Mouse (Mus musculus): Measurements from ENCODE around the gene Catsperg1.
A peak's percentile ranks its signal among the peaks of the same experiment; 100 is the strongest.

The Catsperg1 gene

DNA sequence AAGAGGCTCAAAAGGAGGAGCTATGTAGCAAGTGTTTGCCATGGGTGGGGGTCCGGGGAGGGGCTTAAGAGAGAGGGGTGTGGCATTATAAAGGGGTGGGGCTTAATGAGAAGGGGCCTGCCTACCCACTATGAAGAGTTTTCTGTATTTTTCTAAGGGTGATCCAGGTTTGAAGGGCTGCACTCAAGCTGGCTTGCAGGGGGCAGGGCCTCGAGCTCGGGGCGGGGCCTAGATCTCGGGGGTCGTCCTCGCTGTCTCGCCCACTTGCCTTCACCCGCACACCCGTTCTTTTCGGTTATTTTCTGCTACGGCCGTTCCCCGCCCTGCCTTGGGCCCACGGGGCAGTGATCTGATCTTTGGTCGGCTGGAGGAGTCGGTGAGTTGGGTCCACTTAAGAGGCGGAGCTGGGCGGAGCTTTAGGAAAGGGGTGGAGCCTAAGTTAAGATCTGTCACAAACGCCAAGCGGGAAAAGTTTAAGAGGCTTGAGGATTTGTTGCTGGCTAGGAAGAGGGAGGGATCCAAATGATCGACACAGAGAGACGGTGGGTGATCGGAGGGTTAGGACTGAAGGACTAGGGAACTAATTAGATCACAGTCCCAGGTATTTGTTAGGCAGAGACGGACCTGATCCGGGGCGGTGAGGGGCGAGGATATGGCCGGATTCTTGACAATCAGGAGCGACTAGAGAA is 43.6 kb downstream of the Catsperg1 start, which contains the start of the genes Ggn and Spred3:
Gene Ggn, plus strand, starts transcription at position 145 of the 689 bp plus-strand sequence.
Gene Spred3, minus strand, starts transcription at position 346 of the 689 bp plus-strand sequence.
- H3K4me3 ChIP-seq (replicated peaks; ENCODE audit: low read length), result peak within 1 kb of the TSS; percentile 88
- TF ChIP-seq POU5F1 (IDR thresholded peaks at IDR 0.05; ENCODE audit: borderline replicate concordance, low read length), result no peak
- no peak for TF ChIP-seq CTCF (conservative IDR thresholded peaks at IDR 0.05; ENCODE audit: low read length)
- TF ChIP-seq NANOG (IDR thresholded peaks at IDR 0.05; ENCODE audit: borderline replicate concordance, low read length), result no peak
- peaks cover 36% of the 10 kb centered on the region for H3K27me3 ChIP-seq (ENCODE audit: insufficient read depth, low read length)
- peaks cover 35% of the 10 kb centered on the region for H3K36me3 ChIP-seq (ENCODE audit: insufficient read depth, low read length)
- no peaks in the 10 kb centered on the region for H3K9me3 ChIP-seq (ENCODE audit: low read length)
- H3K4me1 ChIP-seq (replicated peaks; ENCODE audit: low read depth, low read length), result peaks cover 55% of the 10 kb centered on the region

DNA sequence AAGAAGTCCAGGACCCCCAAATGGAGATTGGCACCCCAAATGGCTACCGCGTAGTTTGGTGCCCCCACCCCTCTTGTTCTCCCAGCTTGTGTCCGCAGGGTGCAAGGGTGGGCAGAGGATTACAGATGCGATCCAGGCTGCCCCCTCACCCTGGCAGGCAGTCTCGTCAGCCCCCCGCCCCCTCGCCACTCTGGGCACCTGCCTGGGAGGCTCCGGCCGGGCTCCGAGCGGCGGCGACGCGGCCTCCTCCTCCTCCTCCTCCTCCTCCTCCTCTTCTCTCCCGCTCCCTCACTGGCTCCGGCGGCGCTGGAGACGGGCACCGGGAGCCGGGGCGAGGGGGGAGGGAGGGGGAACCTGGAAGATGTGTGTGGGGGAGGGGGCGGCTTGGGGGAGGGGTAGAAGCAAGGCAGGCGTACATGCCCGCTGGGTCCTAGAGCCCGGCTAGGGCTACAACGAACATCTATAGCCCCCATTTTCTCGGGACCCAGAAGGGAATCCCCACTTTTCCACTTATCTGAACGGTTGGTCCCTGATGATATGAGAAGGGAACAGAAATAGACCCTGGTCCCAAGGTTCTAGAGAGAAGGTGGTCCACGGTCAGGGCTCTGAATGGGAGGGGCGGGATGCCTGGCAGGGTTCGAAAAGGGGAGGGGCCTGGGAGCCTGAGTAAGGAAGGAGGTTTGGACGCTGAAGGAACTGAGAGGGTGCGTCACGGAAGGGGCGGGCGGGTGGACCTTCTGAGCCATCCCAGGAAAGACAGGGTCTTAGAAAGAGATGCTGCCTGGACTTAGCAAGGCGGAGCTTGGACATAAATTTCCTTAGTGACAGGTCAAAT is 44.4 kb downstream of the Catsperg1 start:
- no peaks in the 10 kb centered on the region for H3K9me3 ChIP-seq (ENCODE audit: low read length)
- peaks cover 58% of the 10 kb centered on the region for H3K4me1 ChIP-seq (replicated peaks; ENCODE audit: low read depth, low read length)
- peak overlapping the region; percentile 88 for H3K4me3 ChIP-seq (replicated peaks; ENCODE audit: low read length)
- peaks cover 27% of the 10 kb centered on the region for H3K36me3 ChIP-seq (ENCODE audit: insufficient read depth, low read length)
- H3K27me3 ChIP-seq (ENCODE audit: insufficient read depth, low read length), result peaks cover 36% of the 10 kb centered on the region
- TF ChIP-seq POU5F1 (IDR thresholded peaks at IDR 0.05; ENCODE audit: borderline replicate concordance, low read length), result no peak
- TF ChIP-seq NANOG (IDR thresholded peaks at IDR 0.05; ENCODE audit: borderline replicate concordance, low read length), result no peak
- TF ChIP-seq CTCF (conservative IDR thresholded peaks at IDR 0.05; ENCODE audit: low read length), result no peak

DNA sequence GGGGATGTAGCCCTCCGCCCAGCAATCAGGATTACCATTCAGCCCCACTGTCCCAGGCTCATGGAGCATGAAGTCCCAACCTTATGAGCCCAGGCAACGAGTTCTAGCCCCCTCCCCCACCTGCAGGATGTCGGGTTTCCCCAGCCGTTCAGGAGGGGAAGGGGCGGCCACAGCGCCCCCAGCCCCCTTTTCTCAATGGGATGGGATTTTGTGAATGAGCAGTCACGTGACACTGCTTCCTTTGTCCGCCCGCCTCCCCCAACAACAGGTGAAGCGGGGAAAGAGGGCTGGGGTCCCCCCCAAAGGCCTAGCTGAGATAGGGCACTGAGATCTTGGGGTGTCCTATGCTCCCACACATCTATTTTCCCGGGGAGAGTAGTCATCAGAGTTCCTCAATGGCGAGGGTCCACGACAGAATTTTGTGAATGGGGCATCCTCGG is 45.0 kb downstream of the Catsperg1 start:
- Histone ChIP-seq H3K9me3 (ENCODE audit: low read length) (no peaks in the 10 kb centered on the region), H3K27me3 (ENCODE audit: insufficient read depth, low read length) (peaks cover 36% of the 10 kb centered on the region), H3K4me1 (replicated peaks; ENCODE audit: low read depth, low read length) (peaks cover 62% of the 10 kb centered on the region), H3K36me3 (ENCODE audit: insufficient read depth, low read length) (peaks cover 21% of the 10 kb centered on the region), H3K4me3 (replicated peaks; ENCODE audit: low read length) (peak overlapping the region; percentile 88)
- TF ChIP-seq POU5F1 (IDR thresholded peaks at IDR 0.05; ENCODE audit: borderline replicate concordance, low read length), result no peak
- TF ChIP-seq CTCF (conservative IDR thresholded peaks at IDR 0.05; ENCODE audit: low read length), result no peak
- TF ChIP-seq NANOG (IDR thresholded peaks at IDR 0.05; ENCODE audit: borderline replicate concordance, low read length), result no peak

DNA sequence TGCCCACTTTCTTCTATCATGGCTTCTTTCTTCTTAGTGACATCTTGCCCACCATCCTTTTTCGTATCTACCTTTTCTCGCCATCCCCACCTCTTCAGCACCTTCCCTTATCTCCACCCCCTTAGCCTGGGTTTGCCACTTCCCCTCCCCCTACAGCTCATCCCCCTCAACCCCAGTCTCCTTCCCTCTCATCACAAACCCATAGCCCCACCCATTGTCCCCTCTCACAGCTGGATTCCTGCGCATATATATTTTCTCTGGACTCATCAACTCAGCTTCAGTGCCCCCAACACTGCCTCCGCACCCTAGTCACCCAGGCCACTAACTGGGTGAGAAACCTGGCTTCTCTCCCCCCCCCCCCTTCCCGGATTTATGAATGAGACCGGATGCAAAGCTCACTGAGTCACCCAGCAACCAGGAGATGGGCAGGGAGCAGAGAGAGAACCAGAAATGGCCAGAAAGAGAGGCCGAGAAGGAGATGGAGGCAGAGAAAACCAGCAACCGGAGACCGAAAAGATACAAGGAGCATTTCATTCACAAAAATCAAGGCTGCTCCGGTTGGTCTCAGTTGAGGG is 45.6 kb downstream of the Catsperg1 start:
- Histone ChIP-seq H3K36me3 (ENCODE audit: insufficient read depth, low read length) (peaks cover 15% of the 10 kb centered on the region), H3K9me3 (ENCODE audit: low read length) (no peaks in the 10 kb centered on the region), H3K27me3 (ENCODE audit: insufficient read depth, low read length) (peaks cover 31% of the 10 kb centered on the region), H3K4me1 (replicated peaks; ENCODE audit: low read depth, low read length) (peaks cover 66% of the 10 kb centered on the region), H3K4me3 (replicated peaks; ENCODE audit: low read length) (peak overlapping the region; percentile 88)
- no peak for TF ChIP-seq CTCF (conservative IDR thresholded peaks at IDR 0.05; ENCODE audit: low read length)
- TF ChIP-seq NANOG (IDR thresholded peaks at IDR 0.05; ENCODE audit: borderline replicate concordance, low read length), result no peak
- no peak for TF ChIP-seq POU5F1 (IDR thresholded peaks at IDR 0.05; ENCODE audit: borderline replicate concordance, low read length)

DNA sequence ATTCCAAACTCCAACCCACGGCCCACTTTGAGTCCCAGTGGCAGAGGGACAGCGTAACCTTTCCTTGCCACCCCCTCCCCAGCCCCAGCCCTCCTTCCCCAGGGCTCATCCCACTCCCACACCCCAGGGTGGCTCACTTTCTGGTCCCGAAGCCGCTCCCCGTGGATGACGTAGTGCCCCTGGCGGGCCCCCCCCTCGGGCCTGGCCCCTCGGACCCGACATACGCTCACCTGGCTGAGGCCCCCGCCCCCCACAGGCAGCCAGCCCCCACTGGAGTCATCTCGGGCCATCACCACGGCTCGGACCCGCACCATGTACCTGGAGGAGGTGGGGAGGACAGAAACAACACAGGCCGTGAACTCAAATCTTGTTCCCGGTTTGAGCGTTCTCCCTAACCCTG is 46.2 kb downstream of the Catsperg1 start:
- TF ChIP-seq CTCF (conservative IDR thresholded peaks at IDR 0.05; ENCODE audit: low read length), result no peak
- no peak for TF ChIP-seq NANOG (IDR thresholded peaks at IDR 0.05; ENCODE audit: borderline replicate concordance, low read length)
- TF ChIP-seq POU5F1 (IDR thresholded peaks at IDR 0.05; ENCODE audit: borderline replicate concordance, low read length), result no peak
- peak overlapping the region; percentile 88 for H3K4me3 ChIP-seq (replicated peaks; ENCODE audit: low read length)
- H3K4me1 ChIP-seq (replicated peaks; ENCODE audit: low read depth, low read length), result peaks cover 65% of the 10 kb centered on the region
- H3K9me3 ChIP-seq (ENCODE audit: low read length), result no peaks in the 10 kb centered on the region
- peaks cover 9% of the 10 kb centered on the region for H3K36me3 ChIP-seq (ENCODE audit: insufficient read depth, low read length)
- H3K27me3 ChIP-seq (ENCODE audit: insufficient read depth, low read length), result peaks cover 25% of the 10 kb centered on the region

DNA sequence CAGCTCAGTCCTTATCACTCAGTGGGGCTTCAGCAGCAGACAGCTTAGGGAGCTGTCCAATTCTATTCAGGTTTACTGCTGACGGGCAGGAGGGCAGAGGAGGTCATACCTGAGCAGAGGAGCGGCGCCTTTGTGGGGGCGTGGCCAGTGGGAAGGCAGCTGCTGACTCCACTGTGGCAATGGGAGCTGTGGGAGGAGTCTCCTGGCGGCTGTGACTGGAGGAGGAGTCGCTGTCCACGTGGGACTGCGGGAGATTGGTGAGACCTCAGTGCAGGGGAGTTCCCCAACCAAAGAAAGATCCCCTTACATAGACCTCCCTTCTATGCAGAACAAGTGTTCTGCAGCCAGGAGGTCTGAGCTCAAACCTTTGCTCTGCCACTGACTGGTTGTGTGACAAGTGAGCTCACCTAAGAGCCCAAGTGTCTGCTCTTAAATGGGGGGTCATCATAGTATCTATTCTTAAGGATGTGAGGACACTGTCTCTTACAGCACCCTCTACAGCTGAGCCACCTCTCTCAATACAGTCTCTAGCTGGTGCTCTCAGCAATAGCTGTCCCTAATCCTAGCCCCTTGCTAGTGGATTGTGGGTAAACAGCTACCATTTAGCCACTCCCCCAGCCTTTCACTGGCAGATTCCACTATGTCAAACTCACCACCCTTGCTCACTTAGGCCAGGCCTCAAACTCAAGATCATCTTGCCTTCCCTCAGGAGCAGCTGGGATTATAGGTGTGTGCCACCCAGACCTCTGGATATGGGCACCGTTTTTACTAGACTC is 50.9 kb downstream of the Catsperg1 start:
- peaks cover 22% of the 10 kb centered on the region; the same call in 1 of the 2 replicates for H3K27me3 ChIP-seq (ENCODE audit: insufficient read depth, low read length)
- peaks cover 68% of the 10 kb centered on the region for H3K4me1 ChIP-seq (replicated peaks; ENCODE audit: low read depth, low read length)
- TF ChIP-seq NANOG (IDR thresholded peaks at IDR 0.05; ENCODE audit: borderline replicate concordance, low read length) (no peak), CTCF (conservative IDR thresholded peaks at IDR 0.05; ENCODE audit: low read length) (no peak), POU5F1 (IDR thresholded peaks at IDR 0.05; ENCODE audit: borderline replicate concordance, low read length) (no peak)
- no peaks in the 10 kb centered on the region for H3K9me3 ChIP-seq (ENCODE audit: low read length)
- H3K36me3 ChIP-seq (ENCODE audit: insufficient read depth, low read length), result peaks cover 11% of the 10 kb centered on the region
- H3K4me3 ChIP-seq (replicated peaks; ENCODE audit: low read length), result peak overlapping the region; percentile 33; the same call in 1 of the 2 replicates

DNA sequence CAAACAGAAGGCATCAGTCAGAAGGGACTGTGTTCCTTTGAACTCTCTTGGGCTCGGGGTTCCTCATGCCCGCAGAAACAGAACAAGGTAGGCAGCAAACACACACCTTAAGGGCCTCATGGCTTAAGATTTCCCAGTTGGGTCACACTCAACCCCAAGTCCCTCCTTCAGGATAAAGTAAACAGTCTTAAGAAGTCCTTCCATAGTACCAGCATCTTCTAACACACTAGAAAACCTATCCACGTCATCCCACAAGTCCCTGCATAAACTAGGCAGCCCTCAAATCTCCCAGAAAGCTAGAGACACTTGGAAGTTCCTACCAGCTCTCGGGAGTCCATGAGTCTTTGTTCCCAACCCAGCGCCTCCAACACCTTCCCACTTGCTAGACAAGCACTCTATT is 51.5 kb downstream of the Catsperg1 start:
- H3K9me3 ChIP-seq (ENCODE audit: low read length), result no peaks in the 10 kb centered on the region
- peaks cover 68% of the 10 kb centered on the region for H3K4me1 ChIP-seq (replicated peaks; ENCODE audit: low read depth, low read length)
- H3K4me3 ChIP-seq (replicated peaks; ENCODE audit: low read length), result peak overlapping the region; percentile 70
- TF ChIP-seq NANOG (IDR thresholded peaks at IDR 0.05; ENCODE audit: borderline replicate concordance, low read length), result no peak
- H3K36me3 ChIP-seq (ENCODE audit: insufficient read depth, low read length), result peaks cover 11% of the 10 kb centered on the region
- peaks cover 22% of the 10 kb centered on the region; the same call in 1 of the 2 replicates for H3K27me3 ChIP-seq (ENCODE audit: insufficient read depth, low read length)

Data from E14TG2a.4 (cell line).